Mouse (Mus musculus): ENCODE results near the gene Ccdc187.

- TF ChIP-seq POLR2A (IDR thresholded peaks at IDR 0.05; ENCODE audit: low read depth, low read length): no peak
- TF ChIP-seq CTCF (IDR thresholded peaks at IDR 0.05; ENCODE audit: extremely low read depth, insufficient read depth, insufficient read length, insufficient replicate concordance): no peak
Observed at GRCm38 (mm10) chr2:26299336-26299735, 5.0 kb upstream of the Ccdc187 start.
